Mouse (Mus musculus): ENCODE results near the gene Phf21a. TPM values are rescaled to one million over a fixed set of nuclear protein-coding genes. Genes with fewer than 3 reads are reported as not detected.
"Not testable (repeated sequence)": the region's sequence is repeated elsewhere in the genome, so short reads cannot be mapped to it uniquely, and the experiment has no call there.

The Phf21a gene
- polyA plus RNA-seq, 1 experiment from 2014 or later: 36.3 TPM

- no peaks in the 10 kb centered on the region for H3K9me3 ChIP-seq (ENCODE audit: control insufficient read depth, low read length)
- H3K27ac ChIP-seq (ENCODE audit: low read depth, low read length): 0 out of 2 replicates have a peak overlapping the region, but pooled peaks have one; percentile 17
- no peak overlapping the region for H3K4me2 ChIP-seq (replicated peaks; ENCODE audit: low read depth, low read length)
- H3K9ac ChIP-seq (ENCODE audit: low read depth, low read length): no peak overlapping the region
- no peak overlapping the region for H3K4me3 ChIP-seq (ENCODE audit: low read length)
- peaks cover 21% of the 10 kb centered on the region for H3K36me3 ChIP-seq (ENCODE audit: control insufficient read depth, insufficient read depth, low read length)
- no peak for ATAC-seq (ENCODE audit: low FRiP score, low TSS enrichment)
- WGBS: 80% methylated on average over 6 of the region's 6 CpGs
- peaks cover 41% of the 10 kb centered on the region for H3K4me1 ChIP-seq (ENCODE audit: control insufficient read depth, insufficient read depth, low read length)
- H3K27me3 ChIP-seq (ENCODE audit: control insufficient read depth, insufficient read depth, low read length): no peaks in the 10 kb centered on the region
These were observed 297.5 kb downstream of the Phf21a start for GRCm38 (mm10) chr2:92390206-92390930.

- 82% methylated on average over 8 of the region's 8 CpGs for WGBS
- peaks cover 13% of the 10 kb centered on the region for H3K36me3 ChIP-seq (ENCODE audit: control insufficient read depth, insufficient read depth, low read length)
- H3K27me3 ChIP-seq (ENCODE audit: control insufficient read depth, insufficient read depth, low read length): no peaks in the 10 kb centered on the region
- peak overlapping the region; percentile 50; the same call in 1 of the 2 replicates for H3K9ac ChIP-seq (ENCODE audit: low read depth, low read length)
- peak overlapping the region; percentile 45 for H3K4me2 ChIP-seq (replicated peaks; ENCODE audit: low read depth, low read length)
- no peak for ATAC-seq (ENCODE audit: low FRiP score, low TSS enrichment)
- no peaks in the 10 kb centered on the region for H3K9me3 ChIP-seq (ENCODE audit: control insufficient read depth, low read length)
- peak overlapping the region; percentile 37; the same call in 1 of the 2 replicates for H3K4me3 ChIP-seq (ENCODE audit: low read length)
- peaks cover 41% of the 10 kb centered on the region for H3K4me1 ChIP-seq (ENCODE audit: control insufficient read depth, insufficient read depth, low read length)
- no peak overlapping the region for H3K27ac ChIP-seq (ENCODE audit: low read depth, low read length)
These were observed 298.2 kb downstream of the Phf21a start for GRCm38 (mm10) chr2:92391116-92391515.

DNA sequence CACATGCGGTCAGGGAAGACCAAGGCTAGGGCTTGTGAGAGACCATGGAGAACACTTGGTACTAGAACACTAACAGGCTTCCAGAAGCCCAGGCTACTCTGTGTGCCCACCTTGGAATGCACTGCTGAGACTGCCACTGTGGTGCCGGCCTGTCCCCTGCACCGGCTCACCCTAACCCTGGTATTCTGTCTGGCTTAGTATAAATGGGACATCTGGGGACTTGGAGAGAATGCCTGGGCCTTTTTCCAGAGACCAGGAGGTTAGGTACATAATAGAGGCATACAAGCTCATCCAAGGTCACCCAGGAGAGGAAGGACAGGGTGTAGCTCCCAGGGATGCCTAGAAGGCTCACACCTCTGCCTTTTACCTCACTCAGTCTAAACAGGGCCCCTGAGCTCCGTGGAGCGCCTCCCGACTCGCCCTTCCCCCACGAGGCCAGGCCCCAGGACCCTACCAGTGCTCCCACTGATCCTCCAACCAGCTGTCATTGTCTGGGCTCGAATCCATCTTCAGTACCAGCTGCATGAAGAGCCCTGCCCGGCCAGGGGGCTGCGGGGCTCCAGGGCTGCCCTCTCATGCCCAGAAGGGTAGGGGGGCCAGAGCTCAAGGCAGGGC lies 298.9 kb downstream of the Phf21a start:
- Histone ChIP-seq H3K4me2 (replicated peaks; ENCODE audit: low read depth, low read length) (peak overlapping the region; percentile 45), H3K4me3 (ENCODE audit: low read length) (peak overlapping the region; percentile 37), H3K4me1 (ENCODE audit: control insufficient read depth, insufficient read depth, low read length) (peaks cover 41% of the 10 kb centered on the region), H3K9ac (ENCODE audit: low read depth, low read length) (peak overlapping the region; percentile 50), H3K27me3 (ENCODE audit: control insufficient read depth, insufficient read depth, low read length) (no peaks in the 10 kb centered on the region), H3K9me3 (ENCODE audit: control insufficient read depth, low read length) (no peaks in the 10 kb centered on the region), H3K27ac (ENCODE audit: low read depth, low read length) (peak overlapping the region; percentile 72), H3K36me3 (ENCODE audit: control insufficient read depth, insufficient read depth, low read length) (peaks cover 6% of the 10 kb centered on the region)
- ATAC-seq (ENCODE audit: low FRiP score, low TSS enrichment): no peak
- 20% methylated on average over 11 of the region's 11 CpGs for WGBS

GRCm38 (mm10) chr2:92392318-92393264 lies 299.7 kb downstream of the Phf21a start:
- WGBS: 3% methylated on average over 26 of the region's 26 CpGs
- Histone ChIP-seq H3K36me3 (ENCODE audit: control insufficient read depth, insufficient read depth, low read length) (no peaks in the 10 kb centered on the region), H3K9ac (ENCODE audit: low read depth, low read length) (peak overlapping the region; percentile 50; the same call in 1 of the 2 replicates), H3K9me3 (ENCODE audit: control insufficient read depth, low read length) (no peaks in the 10 kb centered on the region), H3K4me2 (replicated peaks; ENCODE audit: low read depth, low read length) (peak overlapping the region; percentile 45), H3K4me1 (ENCODE audit: control insufficient read depth, insufficient read depth, low read length) (peaks cover 41% of the 10 kb centered on the region), H3K27ac (ENCODE audit: low read depth, low read length) (peak overlapping the region; percentile 72), H3K4me3 (ENCODE audit: low read length) (peak overlapping the region; percentile 37), H3K27me3 (ENCODE audit: control insufficient read depth, insufficient read depth, low read length) (no peaks in the 10 kb centered on the region)
- ATAC-seq (ENCODE audit: low FRiP score, low TSS enrichment): peak; percentile 24; the same call in 1 of the 2 replicates

DNA sequence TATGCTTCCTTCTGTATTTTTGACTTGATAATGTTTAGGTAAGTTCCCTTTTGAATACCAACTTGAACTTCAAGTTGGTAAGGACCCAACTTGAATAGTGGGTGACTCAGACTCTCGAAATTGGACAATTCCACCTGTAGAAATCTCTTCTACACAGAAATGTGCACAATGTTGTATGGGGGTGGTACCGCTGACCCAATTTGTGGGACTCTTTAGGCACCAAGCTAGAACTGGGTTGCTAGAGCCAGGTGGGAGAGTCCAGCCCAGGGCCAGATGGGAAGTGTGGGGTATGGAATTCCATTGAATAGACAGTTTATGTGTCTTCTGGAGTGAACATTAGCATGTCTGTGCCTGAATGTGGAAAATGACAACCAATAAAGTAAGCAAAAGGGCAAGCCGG lies 302.6 kb downstream of the Phf21a start:
- H3K4me2 ChIP-seq (replicated peaks; ENCODE audit: low read depth, low read length): no peak overlapping the region

DNA sequence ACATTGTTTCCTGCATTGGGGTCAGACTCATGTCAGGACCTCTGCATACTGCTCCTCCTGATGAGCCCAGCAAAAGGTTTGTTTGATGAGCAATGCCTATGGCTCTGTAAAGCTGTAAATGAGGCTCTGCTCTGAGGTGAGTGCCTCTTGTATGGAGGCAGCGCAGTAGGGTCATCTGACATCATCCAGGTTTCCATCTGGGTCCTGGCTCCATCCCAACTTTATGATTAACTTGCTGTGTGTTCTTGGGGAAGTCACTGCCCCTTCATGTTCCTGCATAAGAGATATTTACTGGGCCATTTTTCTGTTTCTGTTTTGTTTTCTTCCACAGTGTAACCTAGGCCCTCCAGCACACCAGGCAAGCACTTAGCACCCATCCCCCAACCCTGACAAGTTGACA lies 304.5 kb downstream of the Phf21a start:
- WGBS: 64% methylated on average over 1 of the region's 1 CpGs
- Histone ChIP-seq H3K27ac (ENCODE audit: low read depth, low read length) (no peak overlapping the region), H3K4me1 (ENCODE audit: control insufficient read depth, insufficient read depth, low read length) (peaks cover 8% of the 10 kb centered on the region; the same call in 1 of the 2 replicates), H3K9me3 (ENCODE audit: control insufficient read depth, low read length) (no peaks in the 10 kb centered on the region), H3K36me3 (ENCODE audit: control insufficient read depth, insufficient read depth, low read length) (no peaks in the 10 kb centered on the region), H3K9ac (ENCODE audit: low read depth, low read length) (no peak overlapping the region), H3K27me3 (ENCODE audit: control insufficient read depth, insufficient read depth, low read length) (no peaks in the 10 kb centered on the region; the same call in 1 of the 2 replicates), H3K4me3 (ENCODE audit: low read length) (no peak overlapping the region), H3K4me2 (replicated peaks; ENCODE audit: low read depth, low read length) (no peak overlapping the region)
- no peak for ATAC-seq (ENCODE audit: low FRiP score, low TSS enrichment)

More for the DNA sequence above, 302.6 kb downstream of the Phf21a start:
- WGBS: 91% methylated on average over 3 of the region's 3 CpGs
- H3K27me3 ChIP-seq (ENCODE audit: control insufficient read depth, insufficient read depth, low read length): no peaks in the 10 kb centered on the region; the same call in 1 of the 2 replicates
- no peak overlapping the region for H3K27ac ChIP-seq (ENCODE audit: low read depth, low read length)
- H3K9me3 ChIP-seq (ENCODE audit: control insufficient read depth, low read length): no peaks in the 10 kb centered on the region
- H3K36me3 ChIP-seq (ENCODE audit: control insufficient read depth, insufficient read depth, low read length): no peaks in the 10 kb centered on the region
- no peak overlapping the region for H3K4me3 ChIP-seq (ENCODE audit: low read length)
- H3K4me1 ChIP-seq (ENCODE audit: control insufficient read depth, insufficient read depth, low read length): peaks cover 23% of the 10 kb centered on the region
- H3K9ac ChIP-seq (ENCODE audit: low read depth, low read length): no peak overlapping the region
- no peak for ATAC-seq (ENCODE audit: low FRiP score, low TSS enrichment)

DNA sequence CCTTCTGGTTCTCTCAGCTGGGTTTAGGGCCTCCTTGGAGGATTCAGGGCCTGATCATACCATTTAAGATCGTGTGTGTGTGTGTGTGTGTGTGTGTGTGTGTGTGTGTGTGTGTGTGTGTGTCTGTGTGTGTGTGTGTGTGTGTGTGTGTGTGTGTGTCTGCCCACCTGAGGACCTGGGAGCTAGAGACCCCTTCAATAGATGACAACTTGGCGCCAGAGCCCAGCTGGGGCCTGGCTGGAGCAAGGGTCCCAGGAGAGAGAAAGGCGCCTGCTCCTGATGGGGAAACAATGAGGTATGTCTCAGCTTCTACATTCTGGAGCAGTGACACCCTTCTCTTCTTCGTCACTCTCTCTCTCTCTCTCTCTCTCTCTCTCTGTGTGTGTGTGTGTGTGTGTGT lies 307.0 kb downstream of the Phf21a start:
- not testable (repeated sequence) for ATAC-seq (ENCODE audit: low FRiP score, low TSS enrichment)

DNA sequence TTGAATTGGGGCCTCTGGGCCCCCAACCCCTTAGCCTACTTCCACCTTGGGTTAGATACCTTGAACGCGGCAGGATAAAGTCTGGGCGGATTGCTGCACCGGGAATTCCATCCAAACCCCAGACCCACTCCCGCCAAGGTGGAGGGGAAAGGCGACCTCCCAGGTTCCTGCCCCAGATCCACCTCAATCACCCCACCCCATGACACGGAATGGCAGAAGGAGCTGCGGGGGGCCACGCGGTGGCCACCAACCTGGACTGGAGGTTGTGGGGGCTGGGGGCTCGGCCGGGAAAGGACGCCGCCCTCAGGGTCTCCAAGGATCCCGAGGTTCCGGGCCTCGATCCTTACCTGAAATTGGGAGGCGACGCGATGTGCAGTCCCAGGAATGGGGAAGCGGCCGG lies 307.8 kb downstream of the Phf21a start:
- H3K4me1 ChIP-seq (ENCODE audit: control insufficient read depth, insufficient read depth, low read length): no peaks in the 10 kb centered on the region
- 2% methylated on average over 22 of the region's 22 CpGs for WGBS
- H3K4me2 ChIP-seq (replicated peaks; ENCODE audit: low read depth, low read length): peak overlapping the region; percentile 88
- H3K36me3 ChIP-seq (ENCODE audit: control insufficient read depth, insufficient read depth, low read length): peaks cover 18% of the 10 kb centered on the region
- no peaks in the 10 kb centered on the region for H3K9me3 ChIP-seq (ENCODE audit: control insufficient read depth, low read length)
- H3K4me3 ChIP-seq (ENCODE audit: low read length): peak overlapping the region; percentile 57
- no peak overlapping the region for H3K27ac ChIP-seq (ENCODE audit: low read depth, low read length)
- no peak; the same call in 1 of the 2 replicates for ATAC-seq (ENCODE audit: low FRiP score, low TSS enrichment)
- H3K27me3 ChIP-seq (ENCODE audit: control insufficient read depth, insufficient read depth, low read length): no peaks in the 10 kb centered on the region; the same call in 1 of the 2 replicates
- H3K9ac ChIP-seq (ENCODE audit: low read depth, low read length): peak overlapping the region; percentile 72

More for the DNA sequence above, 307.0 kb downstream of the Phf21a start:
- WGBS: 85% methylated on average over 3 of the region's 4 CpGs
- H3K9me3 ChIP-seq (ENCODE audit: control insufficient read depth, low read length); H3K27ac ChIP-seq (ENCODE audit: low read depth, low read length); H3K4me3 ChIP-seq (ENCODE audit: low read length); H3K27me3 ChIP-seq (ENCODE audit: control insufficient read depth, insufficient read depth, low read length); H3K4me2 ChIP-seq (replicated peaks; ENCODE audit: low read depth, low read length); H3K9ac ChIP-seq (ENCODE audit: low read depth, low read length); H3K4me1 ChIP-seq (ENCODE audit: control insufficient read depth, insufficient read depth, low read length): not testable (repeated sequence)
- peaks cover 10% of the 10 kb centered on the region; the same call in 1 of the 2 replicates for H3K36me3 ChIP-seq (ENCODE audit: control insufficient read depth, insufficient read depth, low read length)

Data from kidney, embryonic 14.5 days (tissue).